Comparison of ENCODE assay signal across 8 mouse cellular contexts in genomic region chr4:136424120-136424999, GRCm38 (mm10). TPM values are rescaled to one million over a fixed set of nuclear protein-coding genes. Genes with fewer than 3 reads are reported as not detected.
DNase-seq lines count a peak whose midpoint lies in the region; ATAC-seq lines count a peak whose summit lies in the region.

No protein-coding gene starts in this region.

- peak overlapping the region; percentile 47 for H3K4me3 ChIP-seq in lung, embryonic 15.5 days
- H3K4me3 ChIP-seq in midbrain, embryonic 12.5 days: peak overlapping the region; percentile 38

- peak overlapping the region; percentile 22 for H3K9ac ChIP-seq in lung, embryonic 15.5 days
- H3K9ac ChIP-seq in midbrain, embryonic 12.5 days (replicated peaks): peak overlapping the region; percentile 31

- DNase-seq in CD4-positive, CD25-positive, alpha-beta regulatory T cell, adult 2 months (ENCODE audit: low read depth, low spot score): peak; percentile 9
- no peak for DNase-seq in lung, postnatal 4 days
- peak; percentile 12 for DNase-seq in heart, postnatal 4 days
- DNase-seq in natural killer cell, adult 2 months (ENCODE audit: low spot score in 2 of 2): no peak
- no peak for DNase-seq in left cerebral cortex, adult 18-20 months (ENCODE audit: low spot score in 2 of 2)

- 2% methylated on average over 70 of the region's 70 CpGs for WGBS in lung, embryonic 15.5 days
- WGBS in midbrain, embryonic 12.5 days: 1% methylated on average over 70 of the region's 70 CpGs

- H3K36me3 ChIP-seq in lung, embryonic 15.5 days: no peaks in the 10 kb centered on the region
- H3K36me3 ChIP-seq in midbrain, embryonic 12.5 days: no peaks in the 10 kb centered on the region

- H3K4me1 ChIP-seq in lung, embryonic 15.5 days: peaks cover 13% of the 10 kb centered on the region
- peaks cover 22% of the 10 kb centered on the region for H3K4me1 ChIP-seq in midbrain, embryonic 12.5 days

- no peak for ATAC-seq in CD4-positive, CD25-positive, alpha-beta regulatory T cell, adult 4 months
- no peak for ATAC-seq in lung, embryonic 15.5 days (ENCODE audit: borderline replicate concordance, extremely low read depth, low FRiP score, low TSS enrichment)
- ATAC-seq in midbrain, embryonic 12.5 days (ENCODE audit: low FRiP score, low read depth): peak; percentile 34; the same call in 1 of the 2 replicates

- H3K27me3 ChIP-seq in lung, embryonic 15.5 days: peaks cover 53% of the 10 kb centered on the region
- peaks cover 93% of the 10 kb centered on the region for H3K27me3 ChIP-seq in midbrain, embryonic 12.5 days

- no peaks in the 10 kb centered on the region for H3K9me3 ChIP-seq in lung, embryonic 15.5 days
- no peaks in the 10 kb centered on the region for H3K9me3 ChIP-seq in midbrain, embryonic 12.5 days

- no peak overlapping the region for H3K27ac ChIP-seq in lung, embryonic 15.5 days
- no peak overlapping the region for H3K27ac ChIP-seq in midbrain, embryonic 12.5 days (replicated peaks)

- H3K4me2 ChIP-seq in lung, embryonic 15.5 days: peak overlapping the region; percentile 96
- H3K4me2 ChIP-seq in midbrain, embryonic 12.5 days (replicated peaks): peak overlapping the region; percentile 59

RNA-seq across cellular contexts. Expression of gene Htr1d, which starts 1.0 kb away (rescaled TPM):
- not detected for polyA plus RNA-seq in CD4-positive, CD25-positive, alpha-beta regulatory T cell, adult 4 months (2017; shearing (Covaris generic))
- not detected in 2 replicates for polyA plus RNA-seq in lung, embryonic 15.5 days (2015; fragmentation: Nextera tagmentation; extraction: Ambion mirVana)
- not detected for total RNA-seq in heart, postnatal 4 days (2021)
- polyA plus RNA-seq in midbrain, embryonic 12.5 days (2016; fragmentation: Nextera tagmentation; extraction: Ambion mirVana): 0.06 and 0.68 TPM in 2 replicates
- 1 to 10 TPM; 5.7 to 5.9 TPM for total RNA-seq in left cerebral cortex, adult 18-20 months (2021)

RNA-seq across cellular contexts. Expression of gene 6030445D17Rik, which starts 37.7 kb away (rescaled TPM):
- polyA plus RNA-seq in CD4-positive, CD25-positive, alpha-beta regulatory T cell, adult 4 months (2017; shearing (Covaris generic)): not detected
- 0.46 and 0.57 TPM in 2 replicates for polyA plus RNA-seq in lung, embryonic 15.5 days (2015; fragmentation: Nextera tagmentation; extraction: Ambion mirVana)
- total RNA-seq in heart, postnatal 4 days (2021): under 1 TPM; 0.34 to 0.45 TPM
- polyA plus RNA-seq in midbrain, embryonic 12.5 days (2016; fragmentation: Nextera tagmentation; extraction: Ambion mirVana): 0.13 and 0.17 TPM in 2 replicates
- total RNA-seq in left cerebral cortex, adult 18-20 months (2021): under 1 TPM; 0.21 to 0.70 TPM

RNA-seq across cellular contexts. Expression of gene Luzp1, which starts 45.2 kb away (rescaled TPM):
- polyA plus RNA-seq in CD4-positive, CD25-positive, alpha-beta regulatory T cell, adult 4 months (2017; shearing (Covaris generic)): 1 to 10 TPM; 5.8 to 7.2 TPM
- 109 and 121 TPM in 2 replicates for polyA plus RNA-seq in lung, embryonic 15.5 days (2015; fragmentation: Nextera tagmentation; extraction: Ambion mirVana)
- 10 to 100 TPM; 58.4 to 62.3 TPM for total RNA-seq in heart, postnatal 4 days (2021)
- polyA plus RNA-seq in midbrain, embryonic 12.5 days (2016; fragmentation: Nextera tagmentation; extraction: Ambion mirVana): 88.0 and 97.0 TPM in 2 replicates
- total RNA-seq in left cerebral cortex, adult 18-20 months (2021): 10 to 100 TPM; 83.9 to 88.2 TPM

Comparison
In these comparisons a context has a peak if more than half of its experiments do, and no peak if none do; other contexts are left out.
1. DNase-seq: peak in CD4-positive, CD25-positive, alpha-beta regulatory T cell, adult 2 months (single experiment) and heart, postnatal 4 days (single experiment); none in lung, postnatal 4 days (0 of 2), natural killer cell, adult 2 months (0 of 2) and left cerebral cortex, adult 18-20 months (0 of 2).
2. RNA of gene Luzp1, which starts 45.2 kb away (polyA plus RNA-seq): 109 to 121 TPM in lung, embryonic 15.5 days and 88.0 to 97.0 TPM in midbrain, embryonic 12.5 days; 5.8 to 7.2 TPM in CD4-positive, CD25-positive, alpha-beta regulatory T cell, adult 4 months; every median in the first group is over 10 times any median in the second.